In the genomic region with DNA sequence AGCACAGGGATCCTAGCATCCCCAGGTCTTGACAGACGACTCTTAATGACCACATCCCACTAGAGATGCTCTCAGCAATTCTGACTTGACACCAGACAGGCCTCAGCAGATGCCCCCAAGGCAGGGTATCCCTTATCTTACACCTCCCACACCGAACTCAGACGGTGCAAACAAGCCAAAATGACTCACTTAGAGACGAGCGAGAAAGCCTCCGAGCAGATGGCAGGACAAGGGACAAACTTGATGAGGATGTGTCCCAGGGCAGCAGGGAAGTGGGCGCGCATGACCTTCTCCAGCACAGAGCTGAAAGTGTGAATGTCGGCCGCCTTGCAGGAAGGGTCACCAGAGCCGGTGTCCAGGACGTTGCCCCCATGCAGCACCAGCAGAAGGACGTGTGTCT, we compare ENCODE assay signal across 25 mouse cellular contexts. TPM values are rescaled to one million over a fixed set of nuclear protein-coding genes. Genes with fewer than 3 reads are reported as not detected.
DNase-seq lines count a peak whose midpoint lies in the region; ATAC-seq lines count a peak whose summit lies in the region.
"Had no signal": no experiment of that assay in that cellular context is flagged by ENCODE, and none has a peak within 500 bp of the region (broad histone marks: within the 10 kb centered on the region; RNA-seq: fewer than 3 reads in every experiment).

No protein-coding gene starts in this region.

- peaks cover 70% of the 10 kb centered on the region for H3K27me3 ChIP-seq in megakaryocyte, embryonic 14.5 days (replicated peaks)
- H3K27me3 ChIP-seq: forebrain, embryonic 13.5 days had no signal

- no peaks in the 10 kb centered on the region for H3K36me3 ChIP-seq in megakaryocyte, embryonic 14.5 days (replicated peaks; ENCODE audit: low read length)
- H3K36me3 ChIP-seq: forebrain, embryonic 10.5 days; heart, embryonic 12.5 days; heart, embryonic 15.5 days had no signal

- H3K4me1 ChIP-seq in megakaryocyte, embryonic 14.5 days: peaks cover 7% of the 10 kb centered on the region; the same call in 1 of the 2 replicates

- ATAC-seq in frontal cortex, adult (ENCODE audit: low TSS enrichment): peak; percentile 13; the same call in 1 of the 2 replicates
- no peak for ATAC-seq in megakaryocyte, adult 5-6 weeks (ENCODE audit: poor library complexity, severe bottlenecking)
- ATAC-seq: activated CD4-positive, CD25-positive, alpha-beta regulatory T cell, adult 4 months; forebrain, embryonic 13.5 days; forebrain, embryonic 16.5 days; hindbrain, postnatal 0 days had no signal

- H3K4me3 ChIP-seq in megakaryocyte, embryonic 14.5 days (replicated peaks): peak overlapping the region; percentile 16
- H3K4me3 ChIP-seq: forebrain, embryonic 10.5 days; forebrain, embryonic 13.5 days; heart, embryonic 12.5 days; heart, embryonic 15.5 days had no signal

- no peaks in the 10 kb centered on the region for H3K9me3 ChIP-seq in megakaryocyte, embryonic 14.5 days
- H3K9me3 ChIP-seq: forebrain, embryonic 10.5 days; forebrain, embryonic 13.5 days; heart, embryonic 12.5 days; heart, embryonic 15.5 days had no signal

- DNase-seq in frontal cortex, postnatal 25 days (ENCODE audit: low spot score in 2 of 2): no peak
- peak; percentile 68 for DNase-seq in brain, adult 2 months (ENCODE audit: low read depth, low spot score)
- DNase-seq in kidney, postnatal 4 days: no peak
- DNase-seq: adrenal gland, adult 8-10 months; adrenal gland, postnatal 25 days; cerebellum, adult 18-20 months; cerebellum, adult 9-10 months; cerebellum, postnatal 14 days; gastrocnemius, postnatal 25 days; heart, adult 18-20 months; heart, postnatal 10 days; heart, postnatal 4 days had no signal

RNA-seq across cellular contexts. Expression of a gene that starts 32.4 kb away (rescaled TPM):
- 25.8 and 50.2 TPM in 2 replicates for polyA plus RNA-seq in megakaryocyte, embryonic 14.5 days (2012; ENCODE audit: insufficient read depth, low replicate concordance)
- total RNA-seq in megakaryocyte, adult 5-6 weeks (2015): 34.0 and 34.1 TPM in 2 replicates
- 16.3 and 17.2 TPM in 2 replicates for total RNA-seq in megakaryocyte, adult 5-6 weeks (2017)
- total RNA-seq: gastrocnemius, adult 8-10 months had no signal

RNA-seq across cellular contexts. Expression of a gene that starts 36.9 kb away (rescaled TPM):
- 0.23 TPM in 1 of 2 replicates, not detected in the other for polyA plus RNA-seq in megakaryocyte, embryonic 14.5 days (2012; ENCODE audit: insufficient read depth, low replicate concordance)
- total RNA-seq in megakaryocyte, adult 5-6 weeks (2015): 0.29 and 0.93 TPM in 2 replicates
- total RNA-seq in megakaryocyte, adult 5-6 weeks (2017): 0.37 and 0.77 TPM in 2 replicates
- total RNA-seq: adrenal gland, adult 8-10 months; gastrocnemius, adult 8-10 months; gastrocnemius, postnatal 25 days; heart, adult 18-20 months; hindbrain, postnatal 0 days had no signal
- polyA plus RNA-seq: hindbrain, embryonic 11.5 days; hindbrain, embryonic 14.5 days had no signal
